Mouse (Mus musculus) layer of hippocampus, adult 18-20 months (tissue): ENCODE measurements around the gene Ncbp3. TPM values are rescaled to one million over a fixed set of nuclear protein-coding genes. Genes with fewer than 3 reads are reported as not detected.

Experiments
- DNase-seq, 2 experiments: peaks; one replicate each; pipeline ENCODE4 v3.0.0; 2022; ENCODE audit warnings: low spot score in 2 of 2
- long read RNA-seq: library from polyadenylated mRNA; stranded (forward); transcript quantifications from one replicate; pipeline ENCODE4 v2.0.0, GENCODE M21; 2021
- total RNA-seq, 2 experiments: library from RNA; stranded (reverse); gene quantifications; 2 replicates each; pipeline ENCODE4 v1.2.3; 2021

Ncbp3 gene
- 10 to 100 TPM in 1 of 2 experiments, 1 to 10 TPM in 1; 9.3 to 10.4 TPM for total RNA-seq
- long read RNA-seq, full-length matches to known transcripts = 13 of 18 reads
- long read RNA-seq, partial matches to known transcripts = 2 of 18 reads
- long read RNA-seq, other reads (novel, unspliced or antisense) = 3 of 18 reads

DNA sequence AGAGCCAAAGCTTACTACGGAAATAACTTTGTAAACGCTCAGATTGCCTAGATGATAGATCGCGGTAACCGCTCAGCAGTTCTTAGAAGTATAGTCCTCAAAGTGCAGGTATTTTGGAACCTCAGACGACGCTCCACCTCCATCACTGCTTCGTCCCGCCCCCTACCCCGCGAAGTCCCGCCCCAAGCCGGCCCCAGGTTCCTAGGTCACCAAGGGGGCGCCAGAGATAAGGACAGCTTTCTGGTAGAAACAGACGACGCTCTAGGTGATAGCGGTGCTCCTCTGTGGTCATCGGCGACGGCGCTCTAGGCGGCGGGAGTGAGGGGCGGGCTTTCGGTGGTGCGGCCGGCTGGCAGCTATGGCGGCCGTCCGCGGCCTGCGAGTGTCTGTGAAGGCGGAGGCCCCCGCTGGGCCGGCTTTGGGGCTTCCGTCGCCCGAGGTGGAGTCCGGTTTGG lies at the start of gene Ncbp3:
Gene Ncbp3 (plus strand): TSS at position 242 of the 455 bp plus-strand sequence.
- DNase-seq = peak; percentile 92 to 97

DNA sequence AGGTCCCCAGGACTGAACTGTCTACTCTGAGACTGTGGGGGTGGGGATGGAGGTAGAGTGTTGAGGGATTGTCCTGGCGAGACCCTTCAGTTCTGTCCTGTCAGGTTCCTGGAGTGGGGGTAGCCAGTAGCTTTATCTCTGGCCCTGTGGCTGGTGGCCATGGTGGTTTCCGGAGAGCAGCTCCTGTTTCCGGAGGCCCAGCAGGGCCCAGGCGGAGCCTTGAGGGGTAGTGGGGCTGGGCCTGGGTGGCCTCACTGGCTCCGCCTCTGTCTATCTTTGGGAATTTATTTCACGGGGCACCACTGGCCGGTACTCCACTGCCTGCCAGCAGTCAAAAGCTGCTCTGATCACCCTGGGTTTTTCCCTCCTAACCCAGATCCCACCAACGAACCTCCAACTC lies 48.8 kb upstream of the Ncbp3 start, which contains the start of gene P2rx1:
Gene P2rx1 (plus strand): TSS at position 333 of the 400 bp plus-strand sequence.
- DNase-seq = no peak

- peak; percentile 44 to 78 for DNase-seq
Measured at GRCm38 (mm10) chr11:73001029-73001428, 46.6 kb upstream of the Ncbp3 start.

- peak in 1 of 2 experiments; percentile 79 for DNase-seq
Measured at GRCm38 (mm10) chr11:73006377-73006776, 41.2 kb upstream of the Ncbp3 start.

DNA sequence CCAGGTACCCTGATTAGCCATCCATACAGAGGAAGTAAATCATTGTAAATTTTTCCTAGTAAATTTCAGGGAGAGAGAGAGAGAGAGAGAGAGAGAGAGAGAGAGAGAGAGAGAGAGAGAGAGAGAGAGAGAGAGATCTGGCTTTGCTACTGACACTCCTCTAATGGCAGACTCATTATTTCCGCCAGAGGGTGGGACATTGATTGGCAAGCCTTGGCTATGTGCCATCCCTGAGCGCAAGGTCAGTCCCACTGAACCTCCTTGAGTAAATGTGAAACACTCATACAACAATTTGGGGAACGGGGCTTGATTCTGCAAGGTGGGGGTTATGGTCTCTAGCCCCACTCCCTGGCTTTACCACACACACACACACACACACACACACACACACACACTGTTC lies 40.5 kb upstream of the Ncbp3 start:
- DNase-seq = no peak

- DNase-seq = peak in 1 of 2 experiments; percentile 74
Measured at GRCm38 (mm10) chr11:73007698-73008481, 39.7 kb upstream of the Ncbp3 start.

DNA sequence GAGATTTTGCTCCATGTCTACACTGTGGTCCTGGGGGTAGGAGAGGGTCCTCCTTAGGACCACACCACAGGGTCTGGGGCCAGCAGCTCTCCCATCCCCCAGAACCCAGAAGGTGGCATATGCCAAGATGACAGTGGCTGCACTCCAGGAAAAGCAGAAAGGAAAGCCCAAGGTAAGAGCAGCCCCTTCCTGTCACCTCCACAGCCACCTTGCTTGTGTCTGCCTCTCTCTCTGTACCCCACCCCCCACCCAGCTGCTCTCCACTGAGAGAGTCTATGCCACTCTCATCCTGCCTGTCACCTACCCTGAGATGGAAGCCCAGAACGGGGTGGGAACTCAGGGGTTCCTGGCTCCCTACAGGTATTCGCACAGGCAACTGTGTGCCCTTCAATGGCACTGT lies 38.8 kb upstream of the Ncbp3 start:
- DNase-seq = no peak

- DNase-seq = peak in 1 of 2 experiments; percentile 24
Measured at GRCm38 (mm10) chr11:73009531-73010274, 37.9 kb upstream of the Ncbp3 start.

DNA sequence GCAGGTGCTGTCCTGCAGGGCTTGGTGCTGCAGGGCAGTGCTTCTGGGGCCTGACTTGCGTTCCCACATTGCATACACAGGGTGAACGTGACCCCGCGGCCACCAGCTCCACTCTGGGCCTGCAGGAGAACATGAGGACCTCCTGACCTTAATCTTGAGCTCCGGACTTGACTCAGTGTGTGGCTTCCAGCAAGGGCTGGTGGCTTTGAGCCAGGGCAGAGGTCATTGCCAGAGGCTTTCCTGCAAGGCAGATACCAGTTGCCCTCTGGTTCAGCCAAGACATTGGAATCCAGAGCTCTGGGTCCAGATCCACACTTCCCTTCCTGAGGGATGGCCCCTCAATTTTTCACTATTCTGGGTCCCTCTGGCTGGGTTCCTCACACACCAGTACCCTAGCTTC lies 33.6 kb upstream of the Ncbp3 start:
- no peak for DNase-seq

DNA sequence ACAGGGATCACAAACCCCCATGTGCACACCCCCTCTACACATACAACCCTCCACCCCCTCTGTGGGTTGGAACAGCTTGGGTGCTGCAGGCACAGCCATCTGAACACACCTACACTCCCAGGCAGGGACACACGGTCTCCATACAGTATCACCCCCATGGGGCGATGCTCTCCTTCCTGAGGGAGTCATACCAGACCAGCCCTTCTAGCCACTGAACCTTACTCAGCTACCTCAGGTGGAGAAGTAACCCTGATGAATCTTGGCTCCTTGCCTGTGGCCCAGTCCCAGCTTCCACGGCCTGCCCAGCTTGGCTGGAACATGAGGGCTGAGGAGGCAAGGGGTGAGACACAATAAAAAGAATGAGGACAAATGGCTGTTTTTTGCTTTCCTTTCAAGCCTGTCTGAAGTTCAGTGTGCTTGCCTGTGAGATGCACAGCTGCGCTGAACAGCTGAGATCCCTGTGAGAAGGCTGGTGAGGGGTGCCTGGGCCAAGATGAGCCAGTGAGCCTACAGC lies 32.7 kb upstream of the Ncbp3 start:
- DNase-seq = peak; percentile 80 to 92

DNA sequence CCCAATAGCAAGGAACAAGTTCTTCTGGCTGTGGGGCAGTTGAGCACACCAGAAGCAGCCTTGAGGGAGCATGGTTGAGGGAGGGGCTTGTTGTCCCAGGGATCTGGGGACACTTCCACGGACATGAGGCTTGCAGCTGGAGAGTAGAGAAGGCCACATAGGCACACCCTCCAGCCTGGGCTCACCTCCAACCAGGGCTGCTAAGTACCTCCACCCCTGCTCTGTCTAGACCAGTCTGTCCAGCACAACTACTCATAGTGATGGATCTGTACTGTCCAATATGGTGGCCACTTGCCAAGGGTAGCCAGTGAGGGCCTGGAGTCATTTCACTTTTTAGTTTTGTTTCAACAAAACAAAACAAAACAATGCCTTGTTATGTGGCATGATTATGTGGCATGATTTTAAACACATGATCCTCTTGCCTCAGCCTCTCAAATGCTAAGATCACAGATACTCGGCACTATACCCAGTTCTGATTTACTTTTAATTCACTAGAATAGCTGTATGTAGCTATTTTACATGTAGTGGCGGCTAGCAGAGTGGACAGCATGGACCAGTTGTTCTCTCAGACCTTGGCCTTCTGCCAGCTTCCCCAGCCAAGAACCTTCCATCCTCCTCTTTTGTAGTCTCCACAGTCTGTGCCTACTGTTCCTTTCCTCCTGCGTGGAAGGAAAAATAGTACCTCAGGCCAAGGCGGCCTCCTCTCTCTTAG lies 32.0 kb upstream of the Ncbp3 start:
- DNase-seq = peak in 1 of 2 experiments; percentile 66

DNA sequence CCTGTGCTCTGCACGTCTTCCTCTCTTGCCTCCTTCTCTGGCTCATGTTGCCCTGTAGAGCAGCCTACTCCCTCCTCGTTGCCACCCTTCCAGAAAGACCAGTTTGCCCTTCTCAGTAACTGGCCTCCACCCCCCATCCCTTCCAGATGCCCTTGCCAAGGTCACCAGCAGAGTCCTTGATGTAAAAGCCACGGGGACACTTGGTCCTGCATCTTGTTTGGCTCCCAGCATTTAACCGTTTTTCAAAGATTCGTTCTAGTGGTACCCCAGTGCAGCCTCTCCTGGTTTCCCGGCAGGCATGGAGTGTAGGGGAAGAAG lies 31.5 kb upstream of the Ncbp3 start:
- DNase-seq = no peak

- DNase-seq = peak; percentile 93 to 96
Measured at GRCm38 (mm10) chr11:73018471-73019146, 29.0 kb upstream of the Ncbp3 start, which contains the start of gene Camkk1. Camkk1 (plus strand) TSS chr11:73019008.

DNA sequence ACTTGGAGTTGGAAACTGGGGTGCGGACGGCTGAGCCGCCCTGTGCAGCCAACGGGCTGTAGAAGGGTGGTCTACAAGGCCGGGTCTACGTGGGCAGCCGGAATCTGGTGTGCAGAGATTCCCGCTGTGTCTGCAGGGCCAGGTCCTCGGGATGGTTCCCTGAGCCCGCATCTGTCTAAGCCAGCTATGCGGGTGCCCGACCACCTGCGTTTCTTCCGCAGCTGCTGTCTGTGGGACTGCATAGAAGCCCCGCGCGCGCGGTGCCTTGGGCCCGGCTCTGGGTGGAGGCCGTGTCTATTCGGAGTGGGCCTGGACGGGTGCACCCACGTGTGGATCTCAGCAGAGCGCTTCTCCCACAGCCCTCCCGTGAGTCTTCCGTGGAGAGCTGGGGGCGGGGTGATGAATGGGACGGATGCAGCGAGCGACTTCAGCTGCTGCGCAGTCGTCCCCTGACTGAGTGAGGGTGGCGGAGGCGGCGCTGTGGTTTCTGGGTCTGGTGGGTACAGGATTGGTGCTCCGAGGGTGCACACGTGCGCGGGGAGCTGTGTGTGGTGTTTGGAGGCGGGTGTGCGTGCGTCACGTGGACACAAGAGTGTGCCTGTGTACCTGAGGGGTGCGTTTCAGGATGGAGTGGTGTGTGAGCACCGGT lies 28.3 kb upstream of the Ncbp3 start:
- DNase-seq = peak; percentile 82 to 87

DNA sequence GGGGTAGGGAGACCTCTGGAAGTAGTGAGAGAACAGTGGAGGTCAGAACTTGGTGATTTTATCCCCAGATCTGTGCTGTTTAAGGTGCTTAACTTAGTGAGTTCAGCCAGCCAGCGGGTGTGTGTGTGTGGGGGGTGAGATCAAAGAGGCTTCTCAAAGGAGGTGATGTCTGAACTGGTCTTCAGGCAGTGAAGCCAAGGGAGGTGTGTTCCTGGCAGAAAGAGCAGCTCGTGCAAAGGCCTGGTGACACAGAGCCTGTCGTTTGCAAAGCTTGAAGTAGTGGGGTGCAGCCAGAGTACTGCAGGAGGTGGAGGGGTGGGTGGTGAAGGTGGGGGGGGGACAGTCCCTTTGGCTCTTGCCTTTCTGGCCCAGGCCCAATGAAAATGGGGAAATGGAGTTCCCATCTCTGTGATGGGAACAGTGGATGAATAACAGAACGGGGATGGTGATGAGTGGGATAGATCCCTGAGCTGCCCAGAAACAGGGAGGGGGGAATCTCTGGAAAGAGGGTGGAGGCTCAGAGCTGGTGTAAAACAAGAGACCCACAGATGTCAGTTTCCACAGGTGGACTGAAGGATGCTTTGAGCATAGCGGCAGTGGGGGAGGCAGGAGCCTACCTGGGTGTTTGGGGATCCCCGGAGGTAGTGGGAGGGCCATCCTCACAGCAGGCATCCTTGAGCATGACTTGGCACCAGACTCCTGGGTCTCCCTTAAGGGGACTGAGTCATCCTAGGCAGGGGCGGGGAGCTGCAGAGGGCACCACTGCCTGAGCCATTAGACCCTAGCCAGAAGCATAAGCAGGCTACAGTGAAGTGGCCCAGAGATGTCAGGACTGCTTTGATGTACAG lies 26.4 kb upstream of the Ncbp3 start:
- peak in 1 of 2 experiments; percentile 61 for DNase-seq

GRCm38 (mm10) chr11:73023099-73023498 lies 24.5 kb upstream of the Ncbp3 start:
- DNase-seq = peak; percentile 91 to 96

GRCm38 (mm10) chr11:73023827-73024226 lies 23.8 kb upstream of the Ncbp3 start:
- no peak for DNase-seq

GRCm38 (mm10) chr11:73024236-73024904 lies 23.2 kb upstream of the Ncbp3 start:
- no peak for DNase-seq
